Mouse (Mus musculus) forebrain, embryonic 16.5 days (tissue): ENCODE measurements around the gene Pax4. TPM values are rescaled to one million over a fixed set of nuclear protein-coding genes. Genes with fewer than 3 reads are reported as not detected.

Experiments used
- ATAC-seq: fragments of 200-750 bp; cut with Nextera tagmentation; 2 replicates; pipeline ENCODE4 v1.8.0; 2017; ENCODE audit warnings: mild to moderate bottlenecking, moderate library complexity
- H3K27ac ChIP-seq: fragments of 300-500 bp; sonication (generic); 2 replicates; pipeline ENCODE4 v1.5.1; 2014; ENCODE audit warnings: low read length, control low read depth
- H3K27me3 ChIP-seq: fragments of 300-500 bp; sonication (generic); replicated peaks from 2 replicates; pipeline ENCODE4 v1.6.1; 2014; ENCODE audit warnings: low read length; ENCODE audit not compliant: control insufficient read depth, insufficient read depth
- H3K36me3 ChIP-seq: fragments of 300-500 bp; sonication (generic); 2 replicates; pipeline ENCODE4 v1.6.1; 2014; ENCODE audit not compliant: control insufficient read depth, insufficient read depth
- H3K4me1 ChIP-seq: fragments of 300-500 bp; sonication (generic); replicated peaks from 2 replicates; pipeline ENCODE4 v1.6.1; 2014; ENCODE audit warnings: low read length; ENCODE audit not compliant: control insufficient read depth, insufficient read depth
- H3K4me2 ChIP-seq: fragments of 300-500 bp; sonication (generic); 2 replicates; pipeline ENCODE4 v1.6.1; 2014; ENCODE audit warnings: mild to moderate bottlenecking, low read length, control low read depth
- H3K4me3 ChIP-seq: fragments of 300-500 bp; sonication (generic); replicated peaks from 2 replicates; pipeline ENCODE4 v1.5.1; 2014; ENCODE audit warnings: mild to moderate bottlenecking, low read length, control low read depth
- H3K9ac ChIP-seq: fragments of 300-500 bp; sonication (generic); replicated peaks from 2 replicates; pipeline ENCODE4 v1.6.1; 2014; ENCODE audit warnings: low read depth, low read length, control low read depth
- H3K9me3 ChIP-seq: fragments of 300-500 bp; sonication (generic); 2 replicates; pipeline ENCODE4 v1.6.1; 2016; ENCODE audit warnings: low read length; ENCODE audit not compliant: control insufficient read depth
- WGBS: fragments of 180-500 bp; shearing (Covaris S2); extraction: QIAGEN DNeasy Blood & Tissue Kit; methylation state at CpG from one replicate; pipeline ENCODE4 v1.1.7; 2014; 5-methylcytosine and 5-hydroxymethylcytosine counted together
- polyA plus RNA-seq: library from polyadenylated mRNA; unstranded; fragments of >200 nt; fragmentation: Nextera tagmentation; extraction: Ambion mirVana; gene quantifications from 2 replicates; pipeline ENCODE4 v1.2.1, GENCODE M21; 2015

Pax4 gene
- polyA plus RNA-seq = 0.48 TPM in 1 of 2 replicates, not detected in the other

- no peaks in the 10 kb centered on the region for H3K36me3 ChIP-seq
- ATAC-seq = no peak
- WGBS = 89% methylated on average over 2 of the region's 2 CpGs
Observed at GRCm38 (mm10) chr6:28449253-28449652, at the start of gene Pax4. Pax4 (minus strand) TSS chr6:28449353.

GRCm38 (mm10) chr6:28497837-28498236 lies 48.7 kb upstream of the Pax4 start:
- H3K27me3 ChIP-seq = no peaks in the 10 kb centered on the region
- peaks cover 2% of the 10 kb centered on the region; the same call in 1 of the 2 replicates for H3K36me3 ChIP-seq
- H3K4me3 ChIP-seq = no peak overlapping the region
- no peak for ATAC-seq
- no peak overlapping the region for H3K9ac ChIP-seq
- H3K27ac ChIP-seq = no peak overlapping the region
- H3K4me1 ChIP-seq = no peaks in the 10 kb centered on the region
- H3K4me2 ChIP-seq = no peak overlapping the region
- WGBS = 78% methylated on average over 5 of the region's 5 CpGs
- H3K9me3 ChIP-seq = no peaks in the 10 kb centered on the region

More at GRCm38 (mm10) chr6:28449253-28449652, at the start of gene Pax4:
- Histone ChIP-seq H3K4me1 (no peaks in the 10 kb centered on the region), H3K27ac (no peak within 1 kb of the TSS), H3K27me3 (peaks cover 14% of the 10 kb centered on the region), H3K9me3 (no peaks in the 10 kb centered on the region), H3K9ac (no peak within 1 kb of the TSS), H3K4me2 (no peak within 1 kb of the TSS), H3K4me3 (no peak within 1 kb of the TSS)

- peaks cover 2% of the 10 kb centered on the region; the same call in 1 of the 2 replicates for H3K36me3 ChIP-seq
- no peak overlapping the region for H3K9ac ChIP-seq
- H3K4me1 ChIP-seq = peaks cover 8% of the 10 kb centered on the region
- H3K27ac ChIP-seq = no peak overlapping the region
- no peak for ATAC-seq
- no peaks in the 10 kb centered on the region for H3K9me3 ChIP-seq
- no peak overlapping the region for H3K4me2 ChIP-seq
- no peak overlapping the region for H3K4me3 ChIP-seq
- H3K27me3 ChIP-seq = no peaks in the 10 kb centered on the region
Observed at GRCm38 (mm10) chr6:28491198-28491597, 42.0 kb upstream of the Pax4 start.

- Histone ChIP-seq H3K27ac (no peak overlapping the region), H3K27me3 (no peaks in the 10 kb centered on the region), H3K4me1 (peaks cover 13% of the 10 kb centered on the region), H3K36me3 (peaks cover 2% of the 10 kb centered on the region; the same call in 1 of the 2 replicates), H3K4me2 (no peak overlapping the region), H3K9ac (no peak overlapping the region), H3K9me3 (no peaks in the 10 kb centered on the region), H3K4me3 (no peak overlapping the region)
- ATAC-seq = no peak
- 93% methylated on average over 5 of the region's 5 CpGs for WGBS
Observed at GRCm38 (mm10) chr6:28490612-28491011, 41.5 kb upstream of the Pax4 start.

GRCm38 (mm10) chr6:28488204-28488851 lies 39.2 kb upstream of the Pax4 start:
- Histone ChIP-seq H3K27me3 (no peaks in the 10 kb centered on the region), H3K4me3 (no peak overlapping the region), H3K4me2 (no peak overlapping the region), H3K9me3 (no peaks in the 10 kb centered on the region), H3K4me1 (peaks cover 15% of the 10 kb centered on the region), H3K27ac (no peak overlapping the region), H3K9ac (no peak overlapping the region), H3K36me3 (peaks cover 2% of the 10 kb centered on the region; the same call in 1 of the 2 replicates)
- peak; percentile 71 for ATAC-seq
- WGBS = 67% methylated on average over 1 of the region's 1 CpGs

GRCm38 (mm10) chr6:28486905-28487304 lies 37.8 kb upstream of the Pax4 start:
- Histone ChIP-seq H3K4me3 (no peak overlapping the region), H3K9ac (no peak overlapping the region), H3K36me3 (no peaks in the 10 kb centered on the region), H3K27me3 (no peaks in the 10 kb centered on the region), H3K4me2 (no peak overlapping the region), H3K4me1 (peaks cover 17% of the 10 kb centered on the region), H3K27ac (no peak overlapping the region), H3K9me3 (no peaks in the 10 kb centered on the region)
- no peak for ATAC-seq
- 90% methylated on average over 6 of the region's 7 CpGs for WGBS

GRCm38 (mm10) chr6:28486471-28486870 lies 37.3 kb upstream of the Pax4 start:
- Histone ChIP-seq H3K9me3 (no peaks in the 10 kb centered on the region), H3K4me2 (no peak overlapping the region), H3K4me1 (peaks cover 20% of the 10 kb centered on the region), H3K4me3 (no peak overlapping the region), H3K9ac (no peak overlapping the region), H3K36me3 (no peaks in the 10 kb centered on the region), H3K27me3 (no peaks in the 10 kb centered on the region), H3K27ac (no peak overlapping the region)
- 55% methylated on average over 2 of the region's 2 CpGs for WGBS
- 0 out of 2 replicates have a peak, but pooled peaks have one; percentile 21 for ATAC-seq

- no peaks in the 10 kb centered on the region for H3K9me3 ChIP-seq
- no peak overlapping the region for H3K4me2 ChIP-seq
- H3K27ac ChIP-seq = no peak overlapping the region
- H3K27me3 ChIP-seq = no peaks in the 10 kb centered on the region
- no peak overlapping the region for H3K9ac ChIP-seq
- no peaks in the 10 kb centered on the region for H3K36me3 ChIP-seq
- WGBS = 77% methylated on average over 2 of the region's 2 CpGs
- ATAC-seq = no peak
- H3K4me1 ChIP-seq = peaks cover 23% of the 10 kb centered on the region
- no peak overlapping the region for H3K4me3 ChIP-seq
Observed at GRCm38 (mm10) chr6:28486008-28486407, 36.9 kb upstream of the Pax4 start.

GRCm38 (mm10) chr6:28482711-28483315 lies 33.7 kb upstream of the Pax4 start:
- no peak for ATAC-seq
- H3K9ac ChIP-seq = no peak overlapping the region
- H3K27ac ChIP-seq = no peak overlapping the region
- H3K4me3 ChIP-seq = no peak overlapping the region
- no peak overlapping the region for H3K4me2 ChIP-seq
- H3K27me3 ChIP-seq = no peaks in the 10 kb centered on the region
- peaks cover 29% of the 10 kb centered on the region for H3K4me1 ChIP-seq
- no peaks in the 10 kb centered on the region for H3K36me3 ChIP-seq
- H3K9me3 ChIP-seq = no peaks in the 10 kb centered on the region
- 88% methylated on average over 4 of the region's 4 CpGs for WGBS
